Mouse (Mus musculus): ENCODE data around the gene Rlim.
A peak's percentile ranks its signal among the peaks of the same experiment; 100 is the strongest.

DNA sequence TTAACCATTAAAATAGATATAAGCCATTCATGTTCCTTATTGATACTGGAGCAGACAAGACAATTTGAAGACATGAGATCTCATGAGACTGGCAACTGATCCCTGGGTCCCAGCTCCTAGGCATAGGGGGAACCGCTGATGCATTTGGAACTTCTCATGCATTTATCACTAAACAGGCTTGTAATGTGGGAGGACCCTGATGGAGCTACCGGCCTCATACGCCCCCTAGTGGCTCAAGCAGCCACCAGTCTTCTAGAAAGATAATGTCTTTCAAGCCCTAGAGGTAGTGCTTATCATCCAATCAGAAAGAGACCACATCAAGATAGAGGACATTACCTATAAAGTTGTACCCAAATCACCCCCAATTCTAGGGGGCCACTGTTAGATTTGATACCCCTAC lies 66.3 kb downstream of the Rlim start:
- TF ChIP-seq POLR2A (IDR thresholded peaks at IDR 0.05; ENCODE audit: borderline replicate concordance, control insufficient read depth, low read depth, low read length), result no peak
- TF ChIP-seq CTCF (IDR thresholded peaks at IDR 0.05; ENCODE audit: control insufficient read depth, insufficient read depth, low read length), result peak; percentile 54
